Mouse (Mus musculus) central nervous system, embryonic 14 days (tissue): Measurements from ENCODE around the gene Pex1. TPM values are rescaled to one million over a fixed set of nuclear protein-coding genes. Genes with fewer than 3 reads are reported as not detected.

Experiments used
- polyA plus RNA-seq: library from polyadenylated mRNA; depleted of rRNA; stranded (reverse); fragments of >200 nt; gene quantifications from 2 replicates; pipeline ENCODE4 v1.2.3, GENCODE M21; 2012; rRNA removed

Gene Pex1
- 25.2 and 27.0 TPM in 2 replicates for polyA plus RNA-seq

DNA sequence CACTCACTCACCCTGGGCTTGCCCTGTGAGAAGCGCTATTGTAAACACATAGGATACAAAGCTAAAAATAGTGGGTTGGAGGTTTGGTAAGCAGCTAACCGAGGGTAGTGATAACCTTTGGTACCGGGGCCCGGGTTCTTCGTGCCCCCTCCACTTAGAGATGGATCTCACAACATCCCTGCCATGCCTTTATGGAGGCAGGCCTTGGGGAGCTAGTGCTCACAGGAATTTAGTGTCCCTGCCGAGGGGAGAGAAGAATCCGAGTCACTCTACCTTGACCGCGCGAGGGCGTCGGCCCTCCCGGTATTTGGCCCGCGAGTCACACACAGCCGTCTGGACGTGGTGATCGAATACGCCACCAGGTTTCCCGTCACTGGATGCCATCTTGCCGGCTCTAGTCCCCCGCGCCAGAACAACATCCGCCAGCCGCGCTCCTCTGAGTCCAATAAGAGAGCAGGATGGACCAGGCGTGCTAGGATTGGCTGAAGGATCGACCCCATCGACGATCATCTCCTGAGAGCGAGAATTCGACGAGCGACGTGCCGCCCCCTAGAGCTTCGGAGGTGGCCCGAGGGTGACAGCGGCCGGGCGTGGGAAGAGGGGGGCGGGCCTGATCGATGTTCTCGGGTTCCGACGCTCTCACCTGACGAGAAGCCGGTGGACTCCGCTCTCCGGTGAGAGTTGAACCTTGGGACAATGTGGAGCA, at the start of gene Pex1:
TSS of gene Pex1 (plus strand) at position 374 of the 706 bp plus-strand sequence.

DNA sequence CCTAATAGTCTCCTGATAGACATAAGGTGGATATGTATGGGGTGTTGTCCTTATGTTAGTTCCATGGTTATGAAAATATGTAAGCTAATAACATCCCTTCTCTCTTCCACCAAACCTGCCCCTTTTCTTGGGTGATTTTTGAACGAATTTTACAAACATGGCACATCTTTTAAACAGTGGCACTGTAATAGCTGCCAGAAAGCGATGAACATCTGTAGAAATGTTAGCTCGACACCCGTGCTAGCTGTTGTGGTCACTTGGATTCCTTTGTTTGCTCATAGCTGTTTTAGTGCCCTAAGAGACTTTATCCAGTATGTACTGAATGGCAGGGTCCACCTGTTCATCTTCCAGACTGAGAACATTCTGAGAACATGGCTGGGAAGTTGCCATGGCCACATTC, 24.6 kb upstream of the Pex1 start, which contains the start of gene 1700109H08Rik:
TSS of gene 1700109H08Rik (plus strand) at position 301 of the 400 bp plus-strand sequence.

DNA sequence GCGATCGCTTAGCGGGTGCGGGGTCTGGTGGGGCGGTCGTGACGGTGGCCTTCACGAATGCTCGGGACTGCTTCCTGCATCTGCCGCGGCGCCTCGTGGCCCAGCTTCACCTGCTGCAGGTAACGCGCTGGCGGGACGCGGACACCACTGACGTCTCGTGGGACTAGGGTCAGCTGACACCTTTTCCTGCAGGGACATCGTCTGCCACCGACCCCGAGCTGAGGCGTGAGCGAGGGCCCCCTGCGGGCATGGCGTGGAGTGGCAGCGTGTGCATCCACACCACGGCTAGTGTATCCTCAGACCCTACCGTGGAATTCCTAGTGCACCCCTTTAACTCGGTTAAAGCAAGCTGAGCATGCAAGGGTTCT, 517 bp downstream of the Pex1 start, which contains the start of gene Rbm48:
TSS of gene Rbm48 (minus strand) at position 187 of the 368 bp plus-strand sequence.

DNA sequence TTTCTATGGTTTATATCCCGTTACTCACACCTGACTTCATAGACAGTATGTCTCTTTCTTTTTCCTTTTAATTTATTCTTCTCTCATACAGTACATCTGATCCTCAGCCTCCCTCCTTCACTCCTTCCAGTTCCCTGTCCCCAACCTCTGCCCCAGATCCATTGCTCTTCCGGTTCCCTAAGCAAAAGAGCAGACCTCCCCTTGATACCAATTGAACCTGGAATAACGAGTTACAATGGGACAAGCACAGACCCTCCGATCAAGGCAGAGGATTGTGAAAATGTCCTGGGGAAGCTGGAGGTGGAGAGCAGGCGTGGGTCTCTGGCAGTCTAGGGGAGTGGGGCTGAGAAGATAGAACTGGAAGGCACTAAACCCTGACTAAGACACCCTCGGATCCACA, 55.0 kb downstream of the Pex1 start, which contains the start of gene Tmbim7:
TSS of gene Tmbim7 (plus strand) at position 301 of the 400 bp plus-strand sequence.

DNA sequence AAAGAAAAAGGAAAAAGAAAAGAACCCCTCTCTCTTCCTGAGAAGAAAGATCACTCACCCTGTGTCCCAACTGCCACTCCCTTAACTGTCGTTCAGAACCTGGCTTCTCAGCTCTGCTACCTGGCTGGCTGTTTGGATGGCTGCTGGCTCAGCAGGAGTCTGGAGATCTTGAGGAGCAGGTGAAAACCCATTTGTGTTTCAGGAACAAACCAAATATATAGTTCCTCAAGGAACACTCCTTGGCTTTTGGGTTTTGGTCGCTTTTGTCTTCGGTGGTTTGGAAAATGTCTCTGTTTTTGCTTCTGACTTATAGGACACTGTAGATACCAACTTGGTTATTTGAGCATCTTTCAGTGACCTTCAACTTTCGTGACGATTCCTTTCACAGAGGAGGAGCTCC, 61.2 kb downstream of the Pex1 start, which contains the start of gene Gatad1:
TSS of gene Gatad1 (minus strand) at position 101 of the 400 bp plus-strand sequence.

Other genes starting within 250 kb of the Pex1 start
- gene Fam133b, start 52.2 kb upstream of the Pex1 start, polyA plus RNA-seq: 30.5 and 32.9 TPM in 2 replicates
- 5.6 and 6.0 TPM in 2 replicates for gene 1700109H08Rik, start 24.5 kb upstream of the Pex1 start, polyA plus RNA-seq
- 10.8 and 11.8 TPM in 2 replicates for gene Rbm48, start 519 bp downstream of the Pex1 start, polyA plus RNA-seq
- not detected in 2 replicates for gene Tmbim7, start 55.1 kb downstream of the Pex1 start, polyA plus RNA-seq
- 66.9 and 78.6 TPM in 2 replicates for gene Gatad1, start 61.1 kb downstream of the Pex1 start, polyA plus RNA-seq
- 19.5 and 20.5 TPM in 2 replicates for gene Ankib1, start 206.9 kb downstream of the Pex1 start, polyA plus RNA-seq
- gene Krit1, start 207.1 kb downstream of the Pex1 start, polyA plus RNA-seq: 47.3 and 56.5 TPM in 2 replicates
- gene Lrrd1, start 249.1 kb downstream of the Pex1 start, polyA plus RNA-seq: 0.09 and 0.11 TPM in 2 replicates